Mouse (Mus musculus) lung, embryonic 15.5 days (tissue): ENCODE data around the gene Asb8. TPM values are rescaled to one million over a fixed set of nuclear protein-coding genes. Genes with fewer than 3 reads are reported as not detected.

Experiments used
- ATAC-seq: fragments of 200-750 bp; cut with Nextera tagmentation; 2 replicates; pipeline ENCODE4 v1.8.0; 2017; ENCODE audit warnings: moderate number of reproducible peaks, borderline replicate concordance; ENCODE audit not compliant: low FRiP score, low TSS enrichment; ENCODE audit errors: extremely low read depth
- H3K27ac ChIP-seq: fragments of 300-500 bp; sonication (generic); 2 replicates; pipeline ENCODE4 v1.5.1; 2015; ENCODE audit warnings: moderate library complexity, mild to moderate bottlenecking, inconsistent platforms
- H3K27me3 ChIP-seq: fragments of 300-500 bp; sonication (generic); 2 replicates; pipeline ENCODE4 v1.6.1; 2015; ENCODE audit warnings: inconsistent platforms
- H3K36me3 ChIP-seq: fragments of 300-500 bp; sonication (generic); 2 replicates; pipeline ENCODE4 v1.6.1; 2015; ENCODE audit warnings: inconsistent platforms
- H3K4me1 ChIP-seq: fragments of 300-500 bp; sonication (generic); 2 replicates; pipeline ENCODE4 v1.6.1; 2015; ENCODE audit warnings: inconsistent platforms
- H3K4me2 ChIP-seq: fragments of 300-500 bp; sonication (generic); 2 replicates; pipeline ENCODE4 v1.6.1; 2015; ENCODE audit warnings: inconsistent platforms, mild to moderate bottlenecking, moderate library complexity
- H3K4me3 ChIP-seq: fragments of 300-500 bp; sonication (generic); 2 replicates; pipeline ENCODE4 v1.5.1; 2015; ENCODE audit warnings: mild to moderate bottlenecking, inconsistent platforms
- H3K9ac ChIP-seq: fragments of 300-500 bp; sonication (generic); 2 replicates; pipeline ENCODE4 v1.6.1; 2015; ENCODE audit warnings: inconsistent platforms
- H3K9me3 ChIP-seq: fragments of 300-500 bp; sonication (generic); 2 replicates; pipeline ENCODE4 v1.6.1; 2016; ENCODE audit warnings: inconsistent platforms
- WGBS: fragments of 180-500 bp; shearing (Covaris S2); methylation state at CpG from one replicate; pipeline ENCODE4 v1.1.7; 2015; 5-methylcytosine and 5-hydroxymethylcytosine counted together
- polyA plus RNA-seq: library from polyadenylated mRNA; unstranded; fragments of >200 nt; fragmentation: Nextera tagmentation; extraction: Ambion mirVana; gene quantifications from 2 replicates; pipeline ENCODE4 v1.2.1, GENCODE M21; 2015

Asb8 gene
- polyA plus RNA-seq, 1 experiment from 2014 or later = 43.6 TPM

DNA sequence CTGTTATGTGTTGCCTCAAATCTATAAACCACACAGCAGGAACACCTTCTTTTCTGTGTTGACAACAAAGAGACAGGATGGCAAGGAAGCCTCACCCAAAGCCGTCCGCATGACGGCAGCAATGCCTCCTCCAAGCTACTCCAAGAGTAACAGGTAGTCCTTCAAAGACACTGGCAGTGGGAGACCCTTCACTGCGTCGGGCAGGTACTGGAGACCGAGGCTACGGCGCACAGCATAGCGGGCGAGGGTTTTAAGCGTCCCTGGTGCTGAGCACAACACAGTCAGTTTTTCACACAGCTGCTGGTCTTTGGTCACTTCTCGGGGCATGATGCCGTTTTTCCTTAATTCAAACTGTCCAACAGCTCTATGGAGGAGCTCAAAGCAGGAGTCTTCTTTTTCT, 29.8 kb downstream of the Asb8 start:
- no peak for ATAC-seq
- Histone ChIP-seq H3K27me3 (no peaks in the 10 kb centered on the region), H3K4me2 (no peak overlapping the region), H3K9ac (no peak overlapping the region), H3K27ac (no peak overlapping the region), H3K36me3 (peaks cover 55% of the 10 kb centered on the region), H3K4me3 (no peak overlapping the region), H3K4me1 (no peaks in the 10 kb centered on the region), H3K9me3 (no peaks in the 10 kb centered on the region)
- 92% methylated on average over 13 of the region's 13 CpGs for WGBS

DNA sequence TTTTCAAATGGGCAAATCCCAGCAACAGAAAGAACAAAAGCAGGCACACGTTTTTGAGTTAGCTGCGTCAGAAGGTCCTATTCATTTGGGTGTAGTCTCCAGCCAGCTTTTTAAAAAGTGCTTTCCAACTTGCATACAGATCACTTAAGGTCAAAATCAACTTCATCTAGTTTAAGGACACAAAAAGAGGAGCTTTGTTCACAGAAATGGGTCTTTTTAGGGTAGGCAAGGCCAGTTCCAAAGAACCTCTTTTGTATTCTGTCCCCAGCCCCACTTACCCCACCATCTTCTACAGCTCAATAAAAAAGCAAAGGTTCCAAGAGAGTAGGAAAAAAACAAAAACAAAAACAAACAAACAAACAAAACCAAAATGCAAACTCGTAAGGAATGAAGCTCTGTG, 30.8 kb downstream of the Asb8 start:
- Histone ChIP-seq H3K36me3 (peaks cover 50% of the 10 kb centered on the region), H3K9me3 (no peaks in the 10 kb centered on the region), H3K4me1 (no peaks in the 10 kb centered on the region), H3K4me2 (no peak overlapping the region), H3K27ac (no peak overlapping the region), H3K9ac (no peak overlapping the region), H3K27me3 (no peaks in the 10 kb centered on the region), H3K4me3 (no peak overlapping the region)
- WGBS = 79% methylated on average over 3 of the region's 3 CpGs
- ATAC-seq = no peak

DNA sequence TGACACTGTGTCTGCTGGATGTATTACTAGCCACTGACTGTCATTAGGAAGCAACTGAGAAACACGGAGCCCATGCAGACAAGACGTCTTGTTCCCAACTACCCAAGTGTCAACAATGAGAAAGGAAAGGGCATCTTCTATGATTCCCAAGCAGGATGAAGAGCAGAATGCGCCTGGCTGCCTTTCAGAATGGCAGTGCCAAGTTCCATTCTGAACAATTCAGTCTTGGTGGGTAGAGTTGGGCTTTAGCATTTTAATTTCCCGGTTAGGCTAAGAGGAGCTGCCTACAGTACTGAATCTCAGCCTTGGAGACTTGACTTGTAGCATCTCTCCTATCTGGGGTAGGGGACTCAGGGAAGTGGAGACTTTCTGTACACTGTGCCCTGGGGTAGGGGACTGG, 31.4 kb downstream of the Asb8 start:
- H3K9me3 ChIP-seq = no peaks in the 10 kb centered on the region
- peaks cover 50% of the 10 kb centered on the region for H3K36me3 ChIP-seq
- H3K4me2 ChIP-seq = no peak overlapping the region
- H3K9ac ChIP-seq = no peak overlapping the region
- no peak for ATAC-seq
- no peak overlapping the region for H3K27ac ChIP-seq
- no peaks in the 10 kb centered on the region for H3K27me3 ChIP-seq
- 88% methylated on average over 4 of the region's 4 CpGs for WGBS
- H3K4me1 ChIP-seq = no peaks in the 10 kb centered on the region
- no peak overlapping the region for H3K4me3 ChIP-seq

DNA sequence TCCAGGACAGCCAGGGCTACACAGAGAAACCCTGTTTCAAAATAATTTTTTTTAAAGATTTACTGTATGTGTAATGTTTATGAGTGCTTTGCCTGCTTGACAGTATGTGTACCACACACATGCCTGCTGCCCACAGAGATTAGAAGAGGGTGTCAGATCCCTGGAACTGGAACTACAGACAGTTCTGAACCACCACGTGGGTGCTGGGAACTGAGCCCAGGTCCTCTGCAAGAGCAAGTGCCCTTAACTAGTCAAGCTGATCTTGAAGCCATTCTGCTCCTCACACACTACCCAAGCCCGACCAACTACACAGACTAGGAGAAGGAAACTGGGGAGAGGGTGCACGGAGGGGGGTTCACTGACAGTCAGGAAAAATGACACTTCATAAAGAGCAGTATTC, 32.0 kb downstream of the Asb8 start:
- ATAC-seq = no peak
- no peak overlapping the region for H3K27ac ChIP-seq
- peaks cover 49% of the 10 kb centered on the region for H3K36me3 ChIP-seq
- no peak overlapping the region for H3K4me2 ChIP-seq
- 80% methylated on average over 3 of the region's 3 CpGs for WGBS
- H3K9me3 ChIP-seq = no peaks in the 10 kb centered on the region
- H3K4me3 ChIP-seq = no peak overlapping the region
- no peaks in the 10 kb centered on the region for H3K4me1 ChIP-seq
- no peaks in the 10 kb centered on the region for H3K27me3 ChIP-seq
- H3K9ac ChIP-seq = no peak overlapping the region

DNA sequence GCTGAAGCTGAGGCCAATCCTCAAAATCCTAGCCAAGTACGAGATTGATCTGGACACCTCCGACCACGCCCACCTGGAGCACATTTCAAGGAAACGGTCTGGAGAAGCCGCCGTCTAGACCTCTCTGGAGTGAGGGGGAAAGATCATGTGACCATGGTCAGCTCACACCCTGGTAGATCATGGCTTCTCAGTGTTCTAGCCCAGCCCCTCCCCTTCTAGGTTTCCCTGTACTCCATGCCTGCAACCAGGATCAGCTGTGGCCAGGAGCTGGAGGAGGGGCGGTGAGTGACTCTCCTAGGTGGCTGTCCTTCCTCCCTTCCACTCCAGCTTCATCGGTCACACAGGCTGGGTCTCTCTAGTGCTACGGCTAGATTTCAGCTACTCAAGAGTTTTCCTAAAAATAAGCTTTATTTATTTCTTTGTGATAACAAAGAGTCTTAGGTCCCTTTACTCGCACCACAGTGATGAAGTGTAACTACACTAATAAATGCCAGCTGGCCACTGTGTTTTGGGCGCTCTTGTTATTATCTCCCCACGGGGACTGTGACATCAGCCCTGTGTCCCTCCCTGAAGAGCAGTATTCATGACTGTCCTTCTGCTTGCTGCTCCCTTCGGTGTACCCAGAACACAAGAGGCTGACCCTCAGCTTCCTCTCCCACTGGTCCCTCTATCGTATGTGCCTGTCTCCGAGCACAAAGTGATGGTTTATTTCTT, 33.3 kb downstream of the Asb8 start:
- 69% methylated on average over 15 of the region's 15 CpGs for WGBS
- no peak overlapping the region for H3K9ac ChIP-seq
- no peak overlapping the region for H3K4me3 ChIP-seq
- no peaks in the 10 kb centered on the region for H3K9me3 ChIP-seq
- 0 out of 2 replicates have a peak, but pooled peaks have one; percentile 39 for ATAC-seq
- H3K4me2 ChIP-seq = no peak overlapping the region
- H3K4me1 ChIP-seq = no peaks in the 10 kb centered on the region
- peaks cover 47% of the 10 kb centered on the region for H3K36me3 ChIP-seq
- H3K27me3 ChIP-seq = no peaks in the 10 kb centered on the region
- H3K27ac ChIP-seq = no peak overlapping the region

DNA sequence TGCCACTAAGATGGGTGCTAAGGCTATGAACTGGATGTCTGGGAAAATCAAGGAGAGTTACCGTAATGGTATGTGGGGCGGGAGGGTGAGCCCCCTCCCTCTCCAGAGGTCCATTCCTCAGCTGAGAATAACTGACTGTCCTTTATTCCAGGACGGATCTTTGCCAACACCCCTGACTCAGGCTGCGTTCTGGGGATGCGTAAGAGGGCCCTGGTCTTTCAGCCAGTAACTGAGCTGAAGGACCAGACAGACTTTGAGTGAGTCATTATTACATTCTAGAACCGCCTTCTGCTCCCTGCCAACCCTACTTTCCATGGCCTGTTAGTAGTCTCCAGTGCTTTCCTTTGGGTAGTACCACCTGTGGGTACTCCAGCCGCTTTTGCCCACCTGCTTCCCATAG, 34.0 kb downstream of the Asb8 start:
- H3K4me3 ChIP-seq = no peak overlapping the region
- no peak overlapping the region for H3K9ac ChIP-seq
- ATAC-seq = no peak
- 81% methylated on average over 7 of the region's 7 CpGs for WGBS
- H3K36me3 ChIP-seq = peaks cover 43% of the 10 kb centered on the region
- H3K27me3 ChIP-seq = no peaks in the 10 kb centered on the region
- H3K4me1 ChIP-seq = no peaks in the 10 kb centered on the region
- H3K9me3 ChIP-seq = no peaks in the 10 kb centered on the region
- H3K27ac ChIP-seq = no peak overlapping the region
- H3K4me2 ChIP-seq = no peak overlapping the region

DNA sequence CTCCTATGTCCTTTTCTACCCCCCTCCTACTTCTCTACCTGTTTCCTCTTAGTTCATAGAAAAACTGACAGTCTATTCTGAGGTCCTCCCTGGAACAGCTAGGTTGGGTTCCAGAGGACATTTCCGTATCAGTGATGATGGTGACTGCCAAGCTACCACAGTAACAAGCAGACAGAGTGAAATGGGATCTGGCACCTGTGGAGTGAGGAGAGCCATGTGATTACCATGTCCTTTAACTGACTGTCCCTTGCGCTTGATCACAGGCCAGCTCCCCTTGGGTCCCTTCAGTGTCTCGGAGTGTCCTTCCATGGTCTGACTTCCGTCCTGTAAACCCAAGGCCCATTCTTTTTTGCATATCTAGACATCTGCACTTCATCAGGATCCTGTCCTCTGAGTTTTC, 34.4 kb downstream of the Asb8 start:
- no peak overlapping the region for H3K27ac ChIP-seq
- no peaks in the 10 kb centered on the region for H3K9me3 ChIP-seq
- H3K9ac ChIP-seq = no peak overlapping the region
- ATAC-seq = no peak
- peaks cover 39% of the 10 kb centered on the region for H3K36me3 ChIP-seq
- no peaks in the 10 kb centered on the region for H3K4me1 ChIP-seq
- WGBS = 89% methylated on average over 4 of the region's 4 CpGs
- H3K4me2 ChIP-seq = no peak overlapping the region
- H3K27me3 ChIP-seq = no peaks in the 10 kb centered on the region
- H3K4me3 ChIP-seq = no peak overlapping the region

DNA sequence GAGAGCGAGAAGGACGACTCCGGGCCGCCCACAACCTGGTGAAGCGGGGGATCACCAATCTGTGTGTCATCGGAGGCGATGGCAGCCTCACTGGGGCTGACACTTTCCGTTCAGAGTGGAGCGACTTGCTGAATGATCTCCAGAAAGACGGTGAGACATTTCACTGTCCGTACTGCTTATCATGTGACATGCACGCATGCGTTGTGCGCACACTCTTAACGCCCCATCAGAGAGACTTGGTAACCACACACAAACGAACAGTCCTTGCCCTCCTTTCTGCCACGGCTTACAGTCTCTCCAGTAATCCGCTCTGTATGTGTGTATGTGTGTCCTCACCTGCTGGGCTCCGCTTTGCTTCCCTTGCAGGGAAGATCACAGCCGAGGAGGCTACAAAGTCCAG, 44.6 kb downstream of the Asb8 start:
- H3K27me3 ChIP-seq = no peaks in the 10 kb centered on the region
- H3K4me2 ChIP-seq = no peak overlapping the region
- 92% methylated on average over 20 of the region's 20 CpGs for WGBS
- H3K9ac ChIP-seq = no peak overlapping the region
- no peaks in the 10 kb centered on the region for H3K4me1 ChIP-seq
- H3K9me3 ChIP-seq = no peaks in the 10 kb centered on the region
- H3K4me3 ChIP-seq = no peak overlapping the region
- no peak for ATAC-seq
- H3K27ac ChIP-seq = no peak overlapping the region
- peaks cover 34% of the 10 kb centered on the region for H3K36me3 ChIP-seq

DNA sequence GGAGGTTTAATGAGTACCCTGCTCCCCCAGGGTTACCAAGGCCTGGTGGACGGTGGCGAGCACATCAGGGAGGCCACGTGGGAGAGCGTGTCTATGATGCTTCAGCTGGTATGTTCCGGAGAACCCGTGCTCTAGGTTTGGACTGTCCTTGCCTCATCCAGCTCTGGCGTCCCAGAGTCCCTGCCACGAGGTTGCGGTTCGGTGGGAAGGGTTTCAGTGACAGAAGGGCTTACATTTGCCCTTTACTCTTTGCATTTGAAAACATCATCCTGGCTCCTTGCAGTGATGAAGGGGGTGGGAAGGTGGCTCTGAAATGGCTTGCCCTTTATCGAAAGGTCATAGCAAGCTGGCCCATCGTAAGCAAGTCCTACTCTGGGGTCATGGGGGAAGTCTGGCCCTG, 46.1 kb downstream of the Asb8 start:
- H3K9ac ChIP-seq = no peak overlapping the region
- H3K9me3 ChIP-seq = no peaks in the 10 kb centered on the region
- no peak overlapping the region for H3K4me3 ChIP-seq
- ATAC-seq = no peak
- no peaks in the 10 kb centered on the region for H3K4me1 ChIP-seq
- no peaks in the 10 kb centered on the region for H3K27me3 ChIP-seq
- H3K4me2 ChIP-seq = no peak overlapping the region
- H3K27ac ChIP-seq = no peak overlapping the region
- peaks cover 28% of the 10 kb centered on the region for H3K36me3 ChIP-seq
- WGBS = 88% methylated on average over 12 of the region's 12 CpGs

DNA sequence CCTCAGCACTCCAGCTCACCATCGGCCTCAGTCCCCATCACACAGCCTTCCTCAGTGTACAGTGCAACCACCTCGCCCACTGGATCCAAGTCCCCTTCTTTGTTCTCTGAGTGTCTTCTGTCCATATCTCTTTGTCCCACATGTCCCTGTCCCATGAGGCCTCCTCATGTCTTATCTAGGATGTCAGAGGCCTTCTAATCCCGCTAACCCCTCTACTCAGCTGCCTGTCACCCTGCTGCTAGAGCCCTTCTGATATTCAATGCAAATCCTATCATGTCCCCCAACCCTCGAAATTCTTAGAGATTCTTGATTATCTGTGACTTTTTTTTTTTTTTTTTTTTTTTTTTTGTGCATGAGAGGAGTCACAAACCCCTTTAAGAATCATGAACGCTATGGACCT, 49.1 kb downstream of the Asb8 start:
- Histone ChIP-seq H3K9me3 (no peaks in the 10 kb centered on the region), H3K27ac (no peak overlapping the region), H3K4me2 (no peak overlapping the region), H3K27me3 (no peaks in the 10 kb centered on the region), H3K4me3 (no peak overlapping the region), H3K9ac (no peak overlapping the region), H3K36me3 (peaks cover 12% of the 10 kb centered on the region; the same call in 1 of the 2 replicates), H3K4me1 (no peaks in the 10 kb centered on the region)
- 77% methylated on average over 5 of the region's 5 CpGs for WGBS
- ATAC-seq = no peak

DNA sequence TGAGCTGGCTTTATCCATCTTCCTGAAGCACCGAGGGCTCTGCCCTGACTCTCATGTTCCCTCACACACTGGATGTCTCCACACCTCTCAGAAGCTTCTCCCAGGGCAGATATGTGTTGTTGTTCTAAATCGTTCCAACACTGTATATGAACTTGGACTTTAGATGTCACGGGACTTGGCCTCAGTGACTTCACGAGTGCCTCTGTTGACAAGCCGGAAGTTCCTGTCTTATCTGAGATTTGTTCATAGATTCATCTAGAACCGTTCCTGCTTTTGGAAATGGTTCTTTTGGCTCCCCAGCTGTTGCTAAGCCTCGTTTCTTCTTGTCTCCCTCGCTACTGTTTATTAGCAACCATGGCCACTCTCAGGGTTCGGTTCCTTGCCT, 49.7 kb downstream of the Asb8 start:
- Histone ChIP-seq H3K36me3 (peaks cover 9% of the 10 kb centered on the region; the same call in 1 of the 2 replicates), H3K4me3 (no peak overlapping the region), H3K27ac (no peak overlapping the region), H3K9ac (no peak overlapping the region), H3K27me3 (no peaks in the 10 kb centered on the region), H3K4me1 (no peaks in the 10 kb centered on the region), H3K4me2 (no peak overlapping the region), H3K9me3 (no peaks in the 10 kb centered on the region)
- no peak for ATAC-seq
- WGBS = 82% methylated on average over 9 of the region's 9 CpGs

DNA sequence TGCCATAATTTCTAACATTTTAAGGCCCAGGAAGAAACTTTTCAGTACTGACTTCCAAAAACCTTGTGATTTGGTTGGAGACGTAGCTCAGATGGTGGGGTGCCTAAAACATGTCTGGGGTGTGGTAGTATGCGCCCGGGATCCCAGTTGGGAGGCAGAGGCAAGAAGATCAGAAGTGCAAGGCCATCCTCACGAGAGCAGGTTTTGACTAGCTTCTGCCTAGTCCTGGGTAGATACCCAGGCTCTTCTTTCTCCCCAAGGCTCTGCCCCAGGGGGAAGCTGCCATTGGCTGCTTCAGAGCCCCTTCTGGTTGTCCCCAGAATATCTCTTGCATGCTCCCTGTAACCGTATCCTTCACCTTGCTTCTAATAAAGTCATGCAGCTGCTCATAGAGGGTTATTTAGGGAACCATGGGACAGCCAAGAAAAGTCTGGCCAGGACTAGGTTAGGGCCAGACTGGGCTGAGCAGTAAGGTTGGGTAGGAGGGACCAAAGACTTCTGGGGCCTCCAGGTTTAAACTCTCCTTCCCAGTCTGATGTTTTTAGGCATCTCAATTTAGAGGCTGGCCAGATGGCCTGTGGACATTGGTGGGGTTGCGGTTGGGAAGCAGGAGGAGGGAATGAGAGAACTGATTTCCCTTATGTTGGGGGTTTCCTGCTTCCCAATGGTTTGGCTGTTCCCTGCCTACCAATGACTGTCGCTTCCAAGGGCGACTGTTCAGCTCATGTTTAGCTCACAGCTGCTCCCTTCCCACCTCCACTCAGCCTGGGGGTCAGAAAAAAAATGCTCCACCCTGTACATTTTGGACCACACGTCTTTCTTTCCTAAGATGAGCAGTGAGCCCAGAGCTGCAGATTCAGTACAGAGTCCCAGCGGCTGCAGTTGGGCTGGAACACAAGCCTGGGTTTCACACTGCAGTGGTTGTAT, 50.3 kb downstream of the Asb8 start:
- 83% methylated on average over 10 of the region's 10 CpGs for WGBS
- 0 out of 2 replicates have a peak, but pooled peaks cover 8% of the 10 kb centered on the region for H3K36me3 ChIP-seq

More for the DNA sequence above, 50.3 kb downstream of the Asb8 start:
- Histone ChIP-seq H3K4me2 (no peak overlapping the region), H3K9ac (no peak overlapping the region), H3K9me3 (no peaks in the 10 kb centered on the region), H3K27ac (no peak overlapping the region), H3K4me3 (no peak overlapping the region), H3K4me1 (no peaks in the 10 kb centered on the region), H3K27me3 (no peaks in the 10 kb centered on the region)
- no peak for ATAC-seq
